Mouse (Mus musculus) thymus, postnatal 0 days (tissue): ENCODE data around the gene Thada. TPM values are rescaled to one million over a fixed set of nuclear protein-coding genes. Genes with fewer than 3 reads are reported as not detected.

ENCODE experiments used
- DNase-seq: peaks from one replicate; pipeline ENCODE4 v3.0.0-alpha.2; 2015; ENCODE audit warnings: low spot score
- polyA plus RNA-seq: library from polyadenylated mRNA; unstranded; fragments of >200 nt; fragmentation: Nextera tagmentation; extraction: Ambion mirVana; gene quantifications from 2 replicates; pipeline ENCODE4 v1.2.1, GENCODE M21; 2015

The Thada gene
- polyA plus RNA-seq, 1 experiment from 2014 or later: 12.3 TPM

DNA sequence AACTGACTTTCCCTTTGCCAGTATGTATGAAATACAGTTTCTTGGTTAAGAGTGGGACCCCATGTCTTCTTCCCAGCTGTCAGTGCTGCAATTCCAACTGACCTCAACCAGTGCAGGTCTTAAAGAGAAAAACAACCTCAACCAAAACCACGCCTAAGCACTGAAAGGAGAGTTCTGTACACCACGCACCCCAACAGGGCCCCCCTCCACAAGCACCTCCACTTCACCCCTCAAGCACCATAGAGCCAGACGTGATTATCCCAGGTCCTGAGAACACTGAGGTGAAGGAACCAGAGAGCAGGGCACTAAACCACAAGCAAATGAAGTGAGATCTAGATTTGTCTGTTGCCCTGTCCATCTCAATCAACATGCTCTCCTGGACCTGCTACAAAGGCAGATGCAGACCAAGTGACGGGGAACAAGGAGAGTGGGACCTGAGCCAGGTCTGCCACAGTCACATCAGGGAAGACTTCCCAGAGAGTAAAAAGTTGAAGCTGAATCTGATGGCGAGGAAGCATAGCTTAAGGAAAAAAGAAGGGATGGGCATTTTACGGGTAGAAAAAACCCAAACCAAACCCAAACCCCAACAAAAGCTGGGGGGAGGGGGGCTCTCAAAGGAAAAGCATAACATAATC lies 93.5 kb downstream of the Thada start:
- DNase-seq: no peak

DNA sequence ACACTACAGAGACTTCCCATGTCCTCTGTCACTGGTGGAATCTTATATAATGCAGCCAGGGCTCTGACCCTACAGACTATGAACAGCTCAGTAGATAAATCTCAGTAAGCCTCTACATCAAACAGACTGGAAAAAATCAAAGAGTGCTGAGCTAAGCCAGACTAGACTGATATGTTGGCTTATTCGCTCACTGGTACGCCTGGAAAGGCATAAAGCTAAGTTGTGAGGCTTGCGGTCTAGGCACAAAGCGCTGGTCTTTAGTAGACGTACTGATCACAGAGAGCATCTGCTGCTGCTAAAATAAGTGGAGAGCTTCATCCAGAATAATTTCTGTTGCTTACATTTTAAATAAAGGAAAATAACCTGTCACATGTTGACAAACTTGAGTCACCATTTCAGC lies 95.6 kb downstream of the Thada start:
- DNase-seq: no peak

DNA sequence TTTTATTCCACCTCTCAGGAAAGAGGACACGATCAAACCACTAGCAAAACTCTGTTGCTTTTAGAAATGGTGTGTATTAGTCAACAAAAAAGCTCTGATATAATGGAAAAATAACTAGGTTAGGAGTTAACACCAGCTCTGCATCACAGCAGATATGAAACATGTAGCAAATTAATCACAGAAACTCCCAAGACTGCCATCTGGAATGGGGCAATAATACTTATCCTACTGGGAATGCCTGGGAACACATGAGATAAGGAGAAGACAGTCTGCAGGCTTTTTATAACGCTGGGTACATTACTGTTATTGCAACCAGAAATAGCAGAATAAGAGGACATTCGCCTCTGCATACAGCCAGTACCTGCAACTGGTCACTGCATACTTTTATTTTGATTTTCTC lies 96.2 kb downstream of the Thada start:
- no peak for DNase-seq

DNA sequence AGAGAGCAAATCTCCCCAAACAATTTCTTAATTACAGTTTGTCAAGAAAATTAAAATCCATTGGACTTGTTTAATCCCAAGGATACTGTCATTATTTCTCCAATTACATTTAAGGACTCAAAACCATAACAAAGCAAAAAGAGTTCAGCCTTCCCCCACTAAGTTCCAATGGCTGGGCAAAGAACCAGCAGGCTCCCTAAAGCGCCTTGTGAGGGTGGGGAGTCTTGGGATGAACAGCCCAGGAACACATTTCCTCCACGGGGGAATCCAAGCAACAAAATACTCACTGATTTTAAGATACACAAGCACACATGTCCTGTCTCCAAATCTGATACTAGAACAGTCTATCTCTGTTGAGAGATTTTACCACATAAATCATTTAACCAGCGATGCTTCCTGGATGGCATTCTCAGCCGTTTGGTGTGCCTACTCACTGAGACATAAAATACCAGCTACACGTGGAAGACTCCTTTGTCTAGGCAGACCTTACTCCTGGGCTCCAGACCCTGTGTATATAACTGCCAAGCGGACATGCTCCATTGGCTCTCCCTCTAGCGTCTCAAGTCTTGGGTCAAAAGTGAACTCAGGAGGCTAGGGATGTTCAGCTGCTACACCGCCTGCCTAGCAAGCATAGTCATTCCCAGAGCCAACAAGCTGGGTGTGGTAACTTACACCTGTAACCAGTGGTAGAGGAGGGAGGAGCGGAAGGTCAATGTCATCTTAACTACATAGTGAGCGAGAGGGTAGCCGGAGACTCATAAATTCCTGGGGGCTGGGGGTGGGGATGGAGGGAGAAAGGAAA lies 97.6 kb downstream of the Thada start:
- DNase-seq: no peak

DNA sequence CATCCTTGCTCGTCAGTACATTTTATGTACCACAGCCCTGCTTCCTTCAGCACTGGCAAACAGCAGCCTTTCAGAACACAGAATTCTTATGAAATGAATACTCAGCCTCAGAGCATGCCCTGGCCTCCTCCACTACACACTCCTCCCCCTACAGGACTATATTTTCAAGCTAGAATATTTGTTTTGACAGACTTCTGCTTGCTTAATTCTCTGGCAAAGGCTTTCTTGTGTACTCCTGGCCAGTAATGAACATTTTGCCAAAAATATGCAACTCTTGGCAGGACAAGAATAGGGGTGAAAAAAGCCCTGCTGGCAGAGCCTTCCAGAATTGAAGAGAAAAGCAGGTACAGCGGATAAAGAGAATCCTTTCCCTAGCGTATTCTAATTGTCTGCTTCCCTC lies 98.3 kb downstream of the Thada start:
- DNase-seq: no peak

DNA sequence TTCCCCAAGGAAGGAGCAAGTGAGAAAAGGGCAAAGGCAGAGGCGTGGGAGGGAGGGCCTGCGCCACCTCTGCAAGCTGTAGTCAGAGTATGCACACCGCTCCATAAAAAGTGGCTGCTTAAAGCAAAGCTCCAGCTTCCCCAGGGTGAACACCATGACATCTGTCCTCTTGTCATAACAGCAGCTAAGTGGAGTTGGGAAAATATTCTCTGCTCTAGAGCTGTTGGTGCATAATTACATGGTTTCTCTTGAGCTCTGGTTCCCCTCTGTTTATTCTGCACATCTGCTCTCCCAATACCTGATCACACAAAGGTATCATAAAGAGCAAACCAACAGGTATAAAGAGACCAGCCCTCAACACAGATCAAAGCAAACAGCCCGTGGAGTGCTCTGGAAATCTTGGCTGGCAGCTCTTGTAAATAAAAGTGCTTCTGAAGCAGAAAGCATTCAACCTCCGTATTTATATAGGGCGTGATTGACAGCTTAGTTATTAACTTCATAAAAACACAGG lies 100.2 kb downstream of the Thada start:
- DNase-seq: no peak

DNA sequence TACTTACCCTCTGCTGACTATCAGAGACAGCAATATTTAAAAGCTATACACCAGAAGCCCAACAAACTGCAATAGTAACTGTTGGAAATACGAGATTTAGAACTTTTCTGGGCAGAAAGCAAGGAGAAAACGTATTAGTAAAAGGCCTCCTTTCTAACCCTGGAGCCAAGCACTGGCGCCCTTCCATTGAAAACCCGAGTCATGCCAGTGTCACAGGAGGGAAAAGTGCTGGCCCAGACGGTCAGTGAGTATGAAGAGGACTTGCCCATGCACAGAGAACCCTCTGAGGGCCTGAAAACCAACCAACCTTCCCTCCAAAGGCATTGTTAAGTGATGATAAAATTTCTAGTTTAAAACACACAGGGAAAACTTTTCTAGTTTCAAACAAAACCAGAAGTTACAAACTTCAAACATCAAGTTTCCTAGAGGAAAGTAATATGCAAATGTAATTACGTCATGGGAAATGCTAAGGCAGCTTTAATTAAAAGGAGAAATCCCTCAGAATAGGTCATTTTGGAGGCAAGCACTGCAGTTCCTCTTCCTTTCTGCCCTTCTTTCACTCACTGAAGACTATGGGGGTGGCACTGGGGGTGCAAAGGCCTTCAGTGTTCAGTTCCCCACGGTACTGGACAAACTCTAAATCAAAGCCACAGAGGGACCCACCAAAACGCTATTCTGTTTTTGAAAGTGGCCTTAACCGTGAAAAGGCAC lies 100.8 kb downstream of the Thada start:
- no peak for DNase-seq

DNA sequence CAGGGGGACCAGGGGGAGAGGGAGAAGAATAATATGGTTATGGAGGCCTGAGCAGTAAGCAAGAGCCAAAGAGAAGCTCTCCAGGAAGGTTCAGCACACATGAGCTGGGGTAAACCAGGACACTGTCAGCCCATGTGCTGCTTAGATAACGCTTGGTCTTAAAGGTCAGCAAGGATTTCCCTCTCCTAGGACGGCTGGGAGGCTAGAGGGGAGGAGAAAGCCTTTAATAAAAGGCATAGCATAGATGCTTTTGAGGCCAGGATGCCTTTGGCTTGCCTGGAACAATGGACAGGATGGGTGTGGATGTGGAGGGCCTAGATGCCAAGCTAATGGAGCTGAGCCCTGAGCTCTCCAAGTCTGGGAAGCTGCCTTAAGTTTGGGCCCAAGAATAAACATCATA lies 102.6 kb downstream of the Thada start:
- DNase-seq: no peak

DNA sequence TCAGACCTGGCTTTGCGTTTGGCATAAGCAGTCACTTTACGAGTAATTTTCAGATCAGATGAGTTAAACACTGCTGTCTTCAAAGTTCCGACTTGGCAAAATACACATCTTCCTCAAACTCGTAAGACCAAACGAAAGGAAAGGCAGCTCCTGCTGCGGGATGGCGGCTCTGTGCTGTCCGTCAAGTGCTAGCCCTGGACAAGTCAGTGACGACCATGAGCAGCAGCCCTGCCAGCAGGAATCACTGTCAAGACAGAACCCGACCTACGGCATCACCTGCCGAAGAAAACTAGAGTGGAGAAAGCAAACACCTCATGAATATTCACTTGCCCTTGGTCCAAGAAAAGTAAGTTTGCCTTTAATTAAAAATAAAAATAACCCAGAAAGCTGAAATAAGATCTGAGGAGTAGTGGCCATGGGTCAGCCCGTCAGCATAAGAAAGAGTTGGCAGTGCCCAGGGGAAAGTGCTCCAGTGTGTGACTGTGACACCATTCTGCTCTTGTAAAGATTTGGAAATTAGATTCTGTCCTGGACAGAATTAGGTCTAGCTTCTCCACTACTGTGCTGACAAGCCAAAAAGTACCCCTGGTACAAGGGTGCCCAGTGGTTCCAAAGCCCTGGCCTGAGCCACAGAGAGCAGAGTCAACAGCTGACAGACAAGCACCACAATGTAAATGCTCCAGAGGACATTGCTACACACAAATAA lies 103.3 kb downstream of the Thada start:
- no peak for DNase-seq

DNA sequence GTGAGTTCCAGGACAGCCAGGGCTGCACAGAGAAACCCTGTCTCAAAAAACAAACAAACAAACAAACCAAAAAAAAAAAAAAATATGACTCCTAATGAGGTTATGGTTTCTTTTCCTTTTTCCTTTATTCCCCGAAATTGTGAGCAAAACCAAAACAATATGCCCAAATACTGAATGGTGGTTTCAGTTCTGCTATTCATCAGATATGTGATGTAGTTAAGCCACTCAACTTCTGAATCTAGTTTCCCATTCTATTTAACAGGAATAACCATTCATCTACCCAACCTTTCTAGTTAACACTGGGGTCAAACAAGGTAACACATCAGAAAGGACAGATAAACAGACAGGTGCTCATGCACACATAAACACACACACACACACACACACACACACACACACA lies 105.0 kb downstream of the Thada start:
- no peak for DNase-seq

DNA sequence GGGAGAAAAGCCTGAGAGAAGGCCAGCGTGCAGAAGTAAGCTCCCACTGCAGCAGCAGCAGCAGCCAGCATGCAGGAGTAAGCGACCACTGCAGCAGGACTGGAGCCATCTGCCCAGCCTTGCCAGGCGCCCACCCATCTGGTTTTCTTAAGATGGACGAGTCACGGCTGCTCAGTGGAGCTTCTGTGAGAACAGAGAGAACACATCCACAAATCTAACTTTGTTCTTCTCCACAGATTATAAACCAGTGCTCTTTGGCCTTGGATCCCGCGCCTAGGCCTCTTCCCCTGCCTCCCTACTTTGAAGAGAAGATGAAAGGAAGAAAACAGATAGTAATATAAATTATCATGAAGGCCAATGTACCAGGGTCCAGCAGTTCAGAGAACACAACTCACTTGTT lies 106.2 kb downstream of the Thada start:
- DNase-seq: no peak

DNA sequence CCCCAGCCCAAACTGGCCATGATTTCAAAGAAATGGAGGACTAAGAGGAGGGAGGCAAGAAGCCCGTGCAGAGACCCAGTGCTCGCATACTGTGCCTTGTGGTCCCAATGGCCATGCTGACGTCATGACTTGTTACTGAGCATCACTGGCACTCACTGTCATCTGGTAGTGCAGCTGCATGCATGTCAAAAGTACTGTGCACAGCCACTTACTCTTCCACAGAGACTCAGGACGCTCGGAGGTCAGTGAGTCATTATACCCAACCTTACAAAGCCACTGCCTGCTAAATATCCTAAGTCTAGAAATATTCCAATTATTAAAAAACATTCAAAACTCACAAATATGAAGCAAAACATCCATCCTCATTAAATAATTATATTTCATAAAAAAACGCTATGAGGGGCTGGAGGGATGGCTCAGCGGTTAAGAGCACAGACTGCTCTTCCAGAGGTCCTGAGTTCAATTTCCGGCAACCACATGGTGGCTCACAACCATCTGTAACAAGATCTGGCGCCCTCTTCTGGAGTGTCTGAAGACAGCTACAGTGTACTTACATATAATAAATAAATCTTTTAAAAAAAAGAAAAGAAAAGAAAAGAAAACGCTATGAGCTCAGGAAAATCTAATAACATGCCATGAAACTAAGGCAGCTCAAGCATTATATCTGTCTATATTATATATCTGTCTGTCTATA lies 106.9 kb downstream of the Thada start:
- no peak for DNase-seq

DNA sequence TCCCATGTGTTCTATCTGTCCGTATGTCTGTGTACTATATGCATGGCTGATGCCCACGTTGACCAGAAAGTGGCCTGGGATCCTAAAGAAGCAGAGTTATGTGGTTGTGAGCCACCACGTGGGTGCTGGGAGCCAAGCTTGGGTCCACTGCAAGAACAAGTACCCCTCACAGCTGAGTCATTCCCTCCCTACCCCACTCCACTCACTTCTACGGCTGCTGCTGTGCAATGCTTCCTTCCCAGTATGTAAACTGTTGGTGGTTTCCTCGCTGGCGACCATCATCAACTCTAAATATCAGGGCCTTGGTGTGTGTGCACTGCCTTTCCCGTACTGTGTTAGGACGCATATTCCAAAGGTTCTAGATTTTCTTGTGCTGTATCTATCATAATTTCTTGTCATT lies 108.2 kb downstream of the Thada start:
- no peak for DNase-seq

DNA sequence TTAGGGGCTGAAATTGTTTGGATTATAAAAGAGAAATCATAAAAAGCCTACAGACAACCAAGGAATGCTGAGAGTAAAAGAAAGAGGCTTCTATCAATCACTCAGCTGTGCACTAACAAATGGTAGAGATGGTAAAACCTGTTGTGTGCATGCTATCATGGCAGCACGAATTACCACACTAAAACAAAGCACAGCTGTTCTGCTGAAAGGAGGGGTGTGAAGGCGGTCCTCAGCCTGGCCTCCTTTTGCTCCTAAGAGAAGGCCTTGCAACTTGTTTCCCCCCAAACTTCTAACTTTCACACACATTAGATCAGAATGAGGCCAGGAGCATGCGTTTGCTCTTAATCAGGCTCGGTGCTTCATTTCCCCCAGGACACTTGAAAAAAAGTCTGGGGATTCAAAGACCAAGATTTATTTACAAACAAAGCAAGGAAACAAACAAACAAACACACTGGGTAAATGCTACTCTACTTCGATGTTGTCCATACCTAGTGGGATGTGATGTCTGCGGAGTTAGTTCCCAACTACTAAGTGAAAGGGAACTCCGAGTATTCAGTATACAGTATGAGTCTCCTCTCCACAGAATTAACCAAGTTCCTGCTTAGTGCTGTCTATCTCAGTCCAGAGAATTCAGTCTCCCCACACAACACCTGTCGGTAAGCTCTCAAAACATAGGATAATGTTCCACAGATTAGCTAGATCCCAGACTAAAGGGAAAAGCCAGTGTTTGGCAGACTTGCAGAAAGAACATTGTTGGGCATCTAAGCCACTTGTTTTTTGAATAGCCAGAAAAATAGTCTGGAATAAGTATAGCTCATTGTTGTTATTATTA lies 109.7 kb downstream of the Thada start:
- DNase-seq: no peak

DNA sequence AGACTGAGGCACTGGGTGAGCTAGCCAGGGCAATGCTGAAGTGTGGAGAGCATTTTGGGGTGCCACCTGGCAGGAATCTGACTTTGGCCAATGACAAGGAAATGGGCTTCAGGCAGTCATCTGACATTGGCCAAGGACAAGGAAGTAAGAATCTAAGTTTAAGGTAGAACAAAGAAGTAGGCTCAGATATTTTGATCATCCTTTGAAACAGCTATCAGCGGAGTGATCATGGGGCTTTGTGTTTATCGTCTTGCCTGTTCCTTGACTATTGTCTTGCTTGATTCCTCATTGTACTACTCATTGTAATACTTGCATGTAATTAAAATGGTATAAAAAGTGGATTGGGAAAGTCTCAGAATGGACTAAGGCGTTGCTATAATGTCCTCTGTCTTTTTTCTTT lies 111.0 kb downstream of the Thada start:
- DNase-seq: no peak

DNA sequence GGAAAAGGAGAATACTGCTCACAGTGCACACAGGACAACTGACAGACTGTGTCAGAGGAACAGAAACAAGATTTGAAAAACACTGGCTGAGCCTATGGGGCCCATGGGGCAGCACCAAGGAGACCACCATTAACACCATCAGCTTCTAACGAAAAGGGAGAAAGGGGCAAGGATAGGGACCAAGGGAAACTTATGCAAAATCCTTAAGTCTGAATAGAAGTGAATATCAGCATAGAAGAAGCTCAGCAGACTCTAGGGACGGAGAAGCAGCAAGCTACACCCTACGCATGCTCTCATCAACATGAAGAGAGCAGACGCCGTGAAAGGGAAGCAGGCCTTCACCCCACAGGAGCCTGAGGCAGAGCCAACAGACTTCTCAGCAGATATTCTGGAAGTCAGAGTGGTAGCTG lies 112.1 kb downstream of the Thada start:
- no peak for DNase-seq

DNA sequence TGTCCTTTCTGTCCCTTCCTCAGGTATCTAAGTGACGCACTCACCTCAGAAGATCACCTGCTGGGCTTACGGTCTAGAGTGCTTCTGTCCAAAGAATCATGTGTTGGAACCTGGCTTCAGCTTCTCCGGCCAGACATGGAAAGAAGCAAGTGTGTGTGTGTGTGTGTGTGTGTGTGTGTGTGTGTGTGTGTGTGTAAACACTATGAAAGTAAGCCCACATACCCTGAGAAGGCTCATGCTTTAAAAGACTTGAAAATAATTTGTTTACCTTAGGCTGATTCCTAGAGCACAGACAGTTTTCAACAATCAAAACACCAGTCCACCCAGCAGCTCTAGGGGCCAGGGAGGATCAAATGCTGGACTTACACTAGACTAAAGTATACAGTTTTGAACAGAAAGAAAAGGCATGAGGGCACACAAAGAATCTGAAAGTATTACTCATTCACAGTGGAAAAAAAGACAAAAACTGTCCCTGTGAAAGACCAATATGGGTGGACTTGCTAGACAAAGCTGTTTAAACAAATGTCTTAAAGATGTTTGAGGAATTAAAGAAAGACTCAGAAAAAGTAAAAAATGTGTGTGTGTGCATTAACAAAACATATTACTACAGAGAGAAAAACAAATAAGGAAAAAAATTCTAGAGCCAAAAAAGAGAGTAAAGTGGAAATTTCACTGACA lies 112.6 kb downstream of the Thada start:
- DNase-seq: no peak

DNA sequence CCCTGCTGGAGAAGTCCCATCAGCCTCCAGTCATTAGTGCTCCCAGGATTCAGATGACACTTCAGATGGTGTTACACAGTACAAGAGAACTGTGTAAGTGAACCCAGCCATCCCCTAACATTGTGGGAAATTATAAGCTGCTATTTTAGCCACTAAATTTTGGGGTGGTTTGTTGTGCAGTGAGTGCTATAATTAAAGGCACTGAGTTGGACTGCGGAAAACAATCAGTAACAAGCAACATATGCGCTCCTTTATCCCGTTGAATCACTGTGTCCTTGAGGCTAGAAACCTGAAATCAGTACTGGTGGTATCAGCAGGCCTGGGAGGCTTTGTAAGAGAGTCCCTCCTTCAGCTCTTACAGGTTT lies 113.2 kb downstream of the Thada start:
- DNase-seq: no peak

DNA sequence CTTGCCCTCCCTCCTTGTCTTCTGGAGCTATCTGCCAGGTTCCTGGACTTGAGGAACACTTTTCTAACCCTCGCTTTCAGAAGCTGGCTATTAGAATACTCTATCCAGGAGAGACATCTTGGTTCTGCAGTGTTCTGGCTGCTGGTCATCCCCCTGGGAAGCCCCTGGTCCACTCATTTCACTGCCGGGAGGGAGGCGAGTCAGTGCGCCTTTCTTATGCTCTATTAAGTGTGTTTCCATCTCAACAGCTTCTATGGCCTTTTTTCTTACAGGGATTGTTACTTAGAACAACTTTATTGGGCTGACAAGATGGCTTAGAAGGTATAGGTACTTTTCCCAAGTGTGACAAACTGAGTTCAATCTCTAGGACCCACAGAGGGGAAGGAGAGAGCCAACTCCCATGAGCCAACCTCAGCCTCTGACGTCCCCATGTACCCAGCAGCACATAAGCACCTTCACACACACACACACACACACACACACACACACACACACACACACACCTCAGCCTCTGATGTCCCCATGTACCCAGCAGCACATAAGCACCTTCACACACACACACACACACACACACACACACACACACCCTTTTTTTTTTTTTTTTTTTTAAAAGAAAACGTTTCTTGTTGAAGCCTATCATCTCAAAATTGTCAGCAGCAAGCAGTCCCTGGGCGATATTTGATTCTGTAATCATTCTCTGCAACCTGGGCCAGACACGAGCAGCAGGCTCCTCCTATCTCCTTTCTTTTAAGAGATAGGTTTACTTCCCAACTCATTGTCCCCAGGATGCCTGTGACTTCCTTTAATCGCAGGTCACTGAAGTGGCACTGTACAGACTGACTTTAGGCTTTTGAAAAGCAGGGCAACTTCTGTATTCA lies 113.9 kb downstream of the Thada start:
- no peak for DNase-seq
